Mouse (Mus musculus) MEL (cell line): ENCODE measurements around the gene Bpifb9b.

Experiments used
- CTCF ChIP-seq, 3 experiments: IDR thresholded peaks in 2 of 3; conservative IDR thresholded peaks in 1 of 3; 2 replicates each; pipeline ENCODE4 v1.5.1; 2011 to 2012; ENCODE audit warnings: low read length in 3 of 3, low read depth in 2 of 3, mild to moderate bottlenecking in 2 of 3, improper control_type of control experiment in 1 of 3, inconsistent platforms in 1 of 3, mixed read lengths in 1 of 3, moderate library complexity in 1 of 3; ENCODE audit not compliant: control insufficient read depth in 1 of 3, insufficient read depth in 1 of 3, poor library complexity in 1 of 3, severe bottlenecking in 1 of 3
- MAFK ChIP-seq: IDR thresholded peaks from 2 replicates; pipeline ENCODE4 v1.6.1; 2011; ENCODE audit warnings: low read depth, mild to moderate bottlenecking, low read length, improper control_type of control experiment, borderline replicate concordance
- MAZ ChIP-seq: IDR thresholded peaks from 2 replicates; pipeline ENCODE4 v1.6.1; 2012; ENCODE audit warnings: low read depth, mild to moderate bottlenecking, inconsistent platforms, low read length, improper control_type of control experiment
- POLR2A ChIP-seq, 2 experiments: IDR thresholded peaks; 2 replicates each; pipeline ENCODE4 v1.6.1; 2011 to 2012; ENCODE audit warnings: low read length in 2 of 2, mild to moderate bottlenecking in 2 of 2, control low read depth in 1 of 2, improper control_type of control experiment in 1 of 2, low read depth in 1 of 2, moderate library complexity in 1 of 2; ENCODE audit not compliant: control insufficient read depth in 1 of 2, insufficient read depth in 1 of 2, poor library complexity in 1 of 2

DNA sequence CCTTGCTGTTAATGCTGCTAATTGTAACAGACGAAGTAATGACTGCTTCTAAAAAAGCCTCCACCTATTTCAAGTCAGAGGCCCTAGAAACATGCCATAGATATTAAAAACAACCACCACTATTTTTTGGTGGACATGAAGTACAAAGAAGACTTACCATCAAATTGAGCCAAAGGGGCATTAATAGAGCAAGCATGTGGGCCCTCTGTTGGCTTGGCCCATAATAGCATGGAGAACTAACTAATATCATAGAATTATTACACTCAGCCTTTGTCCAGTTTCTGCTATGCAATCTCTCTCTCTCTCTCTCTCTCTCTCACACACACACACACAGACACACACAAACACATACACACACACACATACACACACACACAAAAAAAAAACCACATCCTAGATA is 14.2 kb upstream of the Bpifb9b start:
- TF ChIP-seq CTCF (IDR thresholded peaks at IDR 0.05 in 2 of 3, conservative IDR thresholded peaks at IDR 0.05 in 1 of 3; ENCODE audit: control insufficient read depth in 1 of 3, insufficient read depth in 1 of 3, low read depth in 2 of 3, low read length in 3 of 3, poor library complexity in 1 of 3, severe bottlenecking in 1 of 3) (no peak), MAFK (no peak), POLR2A (IDR thresholded peaks at IDR 0.05; ENCODE audit: control insufficient read depth in 1 of 2, insufficient read depth in 1 of 2, low read depth in 1 of 2, low read length in 2 of 2, poor library complexity in 1 of 2) (no peak), MAZ (no peak)
